Mouse (Mus musculus) forebrain, embryonic 13.5 days (tissue): Measurements from ENCODE around the gene Ankrd13a. TPM values are rescaled to one million over a fixed set of nuclear protein-coding genes. Genes with fewer than 3 reads are reported as not detected.

Source experiments
- ATAC-seq: fragments of 200-750 bp; cut with Nextera tagmentation; 2 replicates; pipeline ENCODE4 v1.8.0; 2017
- H3K27ac ChIP-seq: fragments of 300-500 bp; sonication (generic); 2 replicates; pipeline ENCODE4 v1.5.1; 2015; ENCODE audit warnings: inconsistent platforms, mild to moderate bottlenecking, moderate library complexity
- H3K27me3 ChIP-seq: fragments of 300-500 bp; sonication (generic); 2 replicates; pipeline ENCODE4 v1.6.1; 2015; ENCODE audit warnings: mild to moderate bottlenecking, inconsistent platforms
- H3K36me3 ChIP-seq: fragments of 300-500 bp; sonication (generic); 2 replicates; pipeline ENCODE4 v1.6.1; 2015; ENCODE audit warnings: mild to moderate bottlenecking, inconsistent platforms; ENCODE audit not compliant: poor library complexity, severe bottlenecking
- H3K4me1 ChIP-seq: fragments of 300-500 bp; sonication (generic); 2 replicates; pipeline ENCODE4 v1.6.1; 2015; ENCODE audit warnings: inconsistent platforms
- H3K4me2 ChIP-seq: fragments of 300-500 bp; sonication (generic); 2 replicates; pipeline ENCODE4 v1.6.1; 2015; ENCODE audit warnings: inconsistent platforms, mild to moderate bottlenecking, moderate library complexity
- H3K4me3 ChIP-seq: fragments of 300-500 bp; sonication (generic); 2 replicates; pipeline ENCODE4 v1.5.1; 2015; ENCODE audit warnings: mild to moderate bottlenecking, inconsistent platforms
- H3K9ac ChIP-seq: fragments of 300-500 bp; sonication (generic); 2 replicates; pipeline ENCODE4 v1.6.1; 2015; ENCODE audit warnings: mild to moderate bottlenecking, inconsistent platforms
- H3K9me3 ChIP-seq: fragments of 300-500 bp; sonication (generic); replicated peaks from 2 replicates; pipeline ENCODE4 v1.6.1; 2016; ENCODE audit warnings: inconsistent platforms
- WGBS: fragments of 180-500 bp; shearing (Covaris S2); methylation state at CpG from one replicate; pipeline ENCODE4 v1.1.7; 2015; 5-methylcytosine and 5-hydroxymethylcytosine counted together
- polyA plus RNA-seq: library from polyadenylated mRNA; unstranded; fragments of >200 nt; fragmentation: Nextera tagmentation; extraction: Ambion mirVana; gene quantifications from 2 replicates; pipeline ENCODE4 v1.2.1, GENCODE M21; 2015

Gene Ankrd13a
- polyA plus RNA-seq, 1 experiment from 2014 or later: 30.0 TPM

DNA sequence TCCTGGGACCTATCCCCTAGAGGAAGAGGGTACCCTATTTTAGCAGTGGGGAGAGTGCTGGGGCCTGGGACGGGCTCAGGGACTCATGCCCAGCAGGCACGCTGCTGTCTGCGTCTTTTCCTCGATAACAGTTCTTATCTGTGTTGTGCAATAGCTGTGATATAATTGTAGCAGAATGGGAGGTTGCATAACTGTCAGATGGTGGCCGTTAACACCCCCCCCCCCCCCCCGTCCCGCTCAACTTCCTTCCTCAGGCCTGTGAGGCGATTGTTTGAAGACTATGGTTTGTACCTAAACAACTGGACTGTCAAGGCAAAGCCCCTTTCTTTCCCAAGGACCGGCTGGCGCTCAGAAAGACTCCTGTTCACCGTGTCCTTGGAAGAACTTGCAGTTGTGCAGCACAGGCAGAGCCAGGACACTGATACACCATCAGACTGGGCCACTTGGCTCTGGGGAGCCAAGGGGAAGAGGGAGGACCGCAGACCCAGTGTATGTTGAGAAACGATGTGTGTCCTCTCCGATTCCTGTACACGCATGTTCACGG is 10.2 kb downstream of the Ankrd13a start:
- Histone ChIP-seq H3K9me3 (no peaks in the 10 kb centered on the region), H3K4me2 (no peak overlapping the region), H3K27me3 (no peaks in the 10 kb centered on the region), H3K4me3 (no peak overlapping the region), H3K27ac (peak overlapping the region; percentile 19; the same call in 1 of the 2 replicates), H3K4me1 (peaks cover 5% of the 10 kb centered on the region; the same call in 1 of the 2 replicates), H3K9ac (no peak overlapping the region), H3K36me3 (peaks cover 40% of the 10 kb centered on the region)
- 84% methylated on average over 16 of the region's 16 CpGs for WGBS
- ATAC-seq: no peak

DNA sequence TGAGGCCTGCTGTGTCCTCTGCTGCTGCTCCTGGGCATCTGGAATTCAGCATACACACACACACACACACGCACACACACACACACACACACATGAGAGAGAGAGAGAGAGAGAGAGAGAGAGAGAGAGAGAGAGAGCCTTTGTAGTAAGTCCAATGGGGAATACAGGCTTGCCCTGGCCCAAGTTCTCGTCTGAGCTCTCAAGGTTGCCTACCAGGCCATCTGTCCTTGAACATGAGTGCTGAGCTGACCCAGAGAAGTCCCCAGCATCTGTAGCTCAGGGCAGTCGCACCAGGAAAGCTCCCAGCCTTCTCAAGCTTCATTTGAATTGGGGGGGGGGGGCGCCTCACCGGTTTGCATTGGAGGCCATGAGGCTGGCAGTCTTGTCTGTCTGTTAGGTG is 10.7 kb downstream of the Ankrd13a start:
- Histone ChIP-seq H3K4me1 (peaks cover 5% of the 10 kb centered on the region; the same call in 1 of the 2 replicates), H3K36me3 (peaks cover 41% of the 10 kb centered on the region), H3K27ac (peak overlapping the region; percentile 19; the same call in 1 of the 2 replicates), H3K27me3 (no peaks in the 10 kb centered on the region), H3K4me3 (no peak overlapping the region), H3K9me3 (no peaks in the 10 kb centered on the region), H3K9ac (no peak overlapping the region), H3K4me2 (no peak overlapping the region)
- no peak for ATAC-seq
- WGBS: 83% methylated on average over 4 of the region's 5 CpGs

DNA sequence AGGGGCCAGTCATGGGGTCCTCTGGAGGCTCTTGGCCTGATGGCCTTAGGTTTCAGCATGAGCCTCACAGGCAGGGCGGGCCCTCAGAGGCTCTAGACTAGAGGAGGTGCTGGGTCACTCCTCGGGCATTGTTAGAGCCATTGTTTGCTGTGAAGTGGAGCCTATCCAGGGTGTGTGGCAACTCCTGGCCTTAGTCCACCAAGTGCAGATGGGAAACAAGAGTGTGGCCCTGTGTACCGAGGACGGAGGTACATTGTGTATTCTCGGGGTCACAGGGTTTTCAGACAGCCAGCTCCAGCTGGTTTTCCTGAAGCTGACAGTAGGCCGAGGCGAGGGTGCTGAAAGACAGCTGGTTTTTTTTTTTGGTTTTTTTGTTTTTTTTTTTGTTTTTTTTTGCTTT is 18.8 kb downstream of the Ankrd13a start:
- Histone ChIP-seq H3K9ac (no peak overlapping the region), H3K27ac (no peak overlapping the region; the same call in 1 of the 2 replicates), H3K36me3 (peaks cover 72% of the 10 kb centered on the region), H3K4me2 (no peak overlapping the region), H3K9me3 (no peaks in the 10 kb centered on the region), H3K4me1 (peaks cover 25% of the 10 kb centered on the region), H3K27me3 (no peaks in the 10 kb centered on the region), H3K4me3 (no peak overlapping the region)
- WGBS: 77% methylated on average over 7 of the region's 7 CpGs
- no peak for ATAC-seq

DNA sequence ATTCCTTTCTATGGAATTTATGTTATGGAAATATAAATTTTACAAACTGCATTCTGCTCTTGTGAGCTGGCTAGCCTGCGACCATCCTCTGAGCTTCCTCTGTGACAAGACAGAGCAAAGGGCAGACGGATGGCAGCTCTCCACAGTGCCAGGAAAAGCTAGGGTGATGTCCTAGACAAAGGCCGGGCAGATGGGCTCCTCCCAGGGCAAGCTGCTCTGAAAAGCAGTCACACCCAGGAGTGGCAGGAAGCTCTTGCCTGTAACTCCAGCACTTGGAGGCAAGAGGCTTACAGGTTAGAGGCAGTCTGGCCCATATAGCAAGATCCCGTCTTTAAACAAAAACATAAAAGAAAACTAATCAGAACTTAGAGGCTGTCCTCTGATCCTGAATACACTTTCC is 20.1 kb downstream of the Ankrd13a start:
- peaks cover 72% of the 10 kb centered on the region for H3K36me3 ChIP-seq

DNA sequence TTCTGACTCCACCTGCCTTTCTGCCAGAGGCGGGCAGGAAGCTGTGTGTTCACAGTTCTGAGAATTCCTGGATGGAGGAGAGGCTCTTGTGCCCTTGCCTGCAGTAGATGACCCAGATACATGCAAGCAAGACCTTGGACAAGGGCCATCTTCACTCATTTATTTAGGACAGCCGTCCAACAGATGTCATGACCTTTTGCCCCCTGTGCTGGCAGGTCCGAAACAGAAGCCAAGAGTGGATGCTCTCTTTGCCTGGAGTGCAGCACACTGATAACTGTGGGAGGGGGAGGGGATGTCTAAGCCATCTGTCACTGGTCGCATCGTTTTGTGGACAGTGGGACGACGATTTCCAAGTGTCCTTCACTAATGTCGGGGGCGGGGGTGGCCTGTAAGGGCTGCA is 20.8 kb downstream of the Ankrd13a start:
- Histone ChIP-seq H3K36me3 (peaks cover 74% of the 10 kb centered on the region), H3K9ac (no peak overlapping the region), H3K9me3 (no peaks in the 10 kb centered on the region), H3K27me3 (no peaks in the 10 kb centered on the region), H3K4me2 (no peak overlapping the region), H3K27ac (no peak overlapping the region), H3K4me1 (peaks cover 25% of the 10 kb centered on the region), H3K4me3 (no peak overlapping the region)
- 69% methylated on average over 9 of the region's 9 CpGs for WGBS
- no peak for ATAC-seq

More for the DNA sequence above, 20.1 kb downstream of the Ankrd13a start:
- H3K4me1 ChIP-seq: peaks cover 25% of the 10 kb centered on the region
- H3K9ac ChIP-seq: no peak overlapping the region
- H3K4me3 ChIP-seq: no peak overlapping the region
- H3K27ac ChIP-seq: no peak overlapping the region
- no peak for ATAC-seq
- H3K4me2 ChIP-seq: no peak overlapping the region
- 73% methylated on average over 4 of the region's 4 CpGs for WGBS
- no peaks in the 10 kb centered on the region for H3K27me3 ChIP-seq
- H3K9me3 ChIP-seq: no peaks in the 10 kb centered on the region

DNA sequence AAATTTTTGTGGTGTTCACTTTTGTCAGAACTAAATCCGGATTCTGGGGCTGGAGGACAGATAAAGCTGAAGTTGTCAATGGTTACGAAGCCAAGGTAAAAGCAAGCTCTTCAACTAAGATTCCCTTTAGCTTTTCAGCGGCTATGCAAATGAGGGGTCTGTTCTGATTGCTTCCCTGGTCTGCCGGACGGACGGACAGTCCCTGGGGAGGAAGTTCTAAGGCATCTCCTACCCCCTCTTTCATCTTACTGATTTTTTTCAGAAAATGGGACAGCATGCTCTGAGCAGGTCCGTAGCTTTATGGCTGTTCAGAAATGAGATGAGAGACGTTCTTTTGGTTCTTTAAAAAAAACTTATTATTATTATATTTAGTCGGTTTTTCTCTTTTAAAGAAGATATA is 21.2 kb downstream of the Ankrd13a start:
- Histone ChIP-seq H3K9me3 (no peaks in the 10 kb centered on the region), H3K4me3 (no peak overlapping the region), H3K27me3 (no peaks in the 10 kb centered on the region), H3K4me2 (no peak overlapping the region), H3K4me1 (peaks cover 25% of the 10 kb centered on the region), H3K9ac (no peak overlapping the region), H3K27ac (no peak overlapping the region), H3K36me3 (peaks cover 74% of the 10 kb centered on the region)
- 64% methylated on average over 9 of the region's 9 CpGs for WGBS
- no peak for ATAC-seq

DNA sequence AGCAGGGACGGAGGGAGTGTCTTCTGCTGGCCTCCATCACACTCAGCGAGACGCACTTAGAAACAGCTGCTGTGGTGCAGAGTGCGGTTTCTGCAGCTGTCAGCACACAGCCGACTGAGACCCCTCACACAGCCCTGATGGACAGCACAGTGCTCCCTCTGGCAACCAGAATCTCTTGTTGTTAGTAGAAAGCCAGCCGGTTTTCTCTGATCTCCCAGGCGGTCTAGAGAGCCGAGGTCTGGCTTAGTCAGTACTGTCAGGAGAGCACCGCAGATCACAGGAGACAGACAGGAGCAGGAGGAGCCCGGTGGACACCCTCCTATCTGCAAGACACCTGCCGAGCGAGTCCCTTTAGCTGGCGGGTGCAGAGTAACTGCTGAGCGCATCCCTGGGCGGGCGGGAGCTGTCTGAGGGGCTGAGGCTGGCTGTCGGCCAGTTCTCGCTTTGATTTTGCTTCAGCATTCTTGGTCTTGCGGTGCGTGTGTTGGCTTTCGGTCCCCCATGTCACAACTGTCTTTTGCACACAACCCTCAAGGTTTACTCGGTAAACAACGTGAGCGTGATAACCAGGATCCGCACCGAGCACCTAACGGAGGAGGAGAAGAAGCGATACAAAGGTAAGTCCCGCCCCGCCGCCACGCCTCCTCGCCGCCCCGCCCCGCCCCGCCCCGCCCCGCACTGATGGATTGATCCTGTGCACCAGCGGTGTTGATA is 22.0 kb downstream of the Ankrd13a start:
- H3K4me3 ChIP-seq: peak overlapping the region; percentile 42
- no peaks in the 10 kb centered on the region for H3K9me3 ChIP-seq
- H3K27me3 ChIP-seq: no peaks in the 10 kb centered on the region
- H3K27ac ChIP-seq: peak overlapping the region; percentile 87
- H3K4me2 ChIP-seq: peak overlapping the region; percentile 76
- peaks cover 74% of the 10 kb centered on the region for H3K36me3 ChIP-seq
- peak overlapping the region; percentile 69 for H3K9ac ChIP-seq
- peaks cover 30% of the 10 kb centered on the region for H3K4me1 ChIP-seq
- peak; percentile 76 for ATAC-seq
- 3% methylated on average over 40 of the region's 40 CpGs for WGBS

DNA sequence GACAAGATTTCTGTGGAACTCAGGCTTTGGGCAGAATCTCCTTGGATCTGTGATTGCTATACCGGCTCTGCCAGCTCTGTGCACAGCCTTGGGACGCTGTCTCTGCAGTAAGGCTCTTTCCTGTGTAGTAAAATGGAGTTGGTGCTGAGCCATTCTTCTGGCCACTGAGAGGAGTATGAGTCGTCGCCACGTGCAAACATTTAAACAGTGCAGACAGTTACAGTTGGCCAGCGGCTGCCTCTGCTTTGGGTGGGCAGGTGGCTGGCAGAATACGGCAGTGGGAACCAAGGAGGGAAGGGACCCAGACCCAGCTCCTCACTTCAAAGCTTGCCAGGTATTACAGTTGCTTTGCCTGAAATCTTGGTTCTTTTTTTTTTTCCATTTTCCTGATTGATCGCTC is 22.8 kb downstream of the Ankrd13a start:
- H3K36me3 ChIP-seq: peaks cover 74% of the 10 kb centered on the region
- peak overlapping the region; percentile 76 for H3K4me2 ChIP-seq
- 86% methylated on average over 8 of the region's 8 CpGs for WGBS
- no peak for ATAC-seq
- H3K4me3 ChIP-seq: no peak overlapping the region
- H3K9ac ChIP-seq: no peak overlapping the region
- H3K4me1 ChIP-seq: peaks cover 30% of the 10 kb centered on the region
- no peak overlapping the region for H3K27ac ChIP-seq
- H3K9me3 ChIP-seq: no peaks in the 10 kb centered on the region
- H3K27me3 ChIP-seq: no peaks in the 10 kb centered on the region

DNA sequence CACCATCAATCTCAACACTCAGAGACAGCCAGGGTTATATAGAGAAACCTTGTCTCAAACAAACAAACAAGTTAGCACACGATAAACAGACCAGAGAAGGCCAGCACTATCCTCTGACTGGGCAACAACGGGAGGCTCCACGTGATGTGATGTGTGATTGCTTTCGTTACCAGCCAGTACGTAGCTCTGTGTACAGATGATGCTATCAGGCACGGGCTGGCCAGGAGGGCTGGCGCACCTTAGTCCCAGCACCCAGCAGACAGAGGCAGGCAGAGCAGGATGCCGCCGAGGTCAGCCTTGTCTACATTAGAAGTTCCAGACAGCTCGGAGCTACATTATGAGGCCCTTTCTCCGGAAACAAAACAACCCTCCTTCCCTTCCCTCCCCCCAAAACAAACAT is 25.4 kb downstream of the Ankrd13a start:
- ATAC-seq: no peak
- Histone ChIP-seq H3K4me2 (no peak overlapping the region), H3K27ac (no peak overlapping the region), H3K27me3 (no peaks in the 10 kb centered on the region), H3K36me3 (peaks cover 77% of the 10 kb centered on the region), H3K9me3 (no peaks in the 10 kb centered on the region), H3K4me1 (peaks cover 25% of the 10 kb centered on the region), H3K9ac (no peak overlapping the region), H3K4me3 (no peak overlapping the region)
- WGBS: 88% methylated on average over 11 of the region's 11 CpGs

DNA sequence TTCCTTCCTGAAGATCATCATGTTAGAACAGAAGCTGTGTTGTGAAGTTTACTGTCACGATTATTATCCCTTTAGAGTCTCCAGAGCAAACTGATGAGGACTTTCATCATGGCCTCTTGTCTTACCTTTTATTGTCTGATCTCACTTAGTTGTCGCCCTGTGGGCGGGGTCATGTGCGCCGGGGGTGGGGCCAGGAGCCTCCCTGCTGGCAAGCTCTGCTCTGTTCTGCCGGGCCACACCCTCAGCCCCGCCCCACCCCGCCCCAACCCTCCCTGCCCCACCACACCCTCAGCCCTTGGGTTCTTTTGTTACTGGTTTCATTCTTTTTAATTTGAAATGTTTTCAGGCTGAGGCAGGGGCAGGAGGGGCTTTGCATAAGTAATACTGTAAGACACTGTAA is 26.6 kb downstream of the Ankrd13a start:
- peaks cover 84% of the 10 kb centered on the region for H3K36me3 ChIP-seq
- H3K9ac ChIP-seq: no peak overlapping the region
- 17% methylated on average over 8 of the region's 8 CpGs for WGBS
- H3K27ac ChIP-seq: no peak overlapping the region
- peaks cover 14% of the 10 kb centered on the region for H3K4me1 ChIP-seq
- H3K27me3 ChIP-seq: no peaks in the 10 kb centered on the region
- no peaks in the 10 kb centered on the region for H3K9me3 ChIP-seq
- no peak for ATAC-seq
- H3K4me3 ChIP-seq: no peak overlapping the region
- no peak overlapping the region for H3K4me2 ChIP-seq

DNA sequence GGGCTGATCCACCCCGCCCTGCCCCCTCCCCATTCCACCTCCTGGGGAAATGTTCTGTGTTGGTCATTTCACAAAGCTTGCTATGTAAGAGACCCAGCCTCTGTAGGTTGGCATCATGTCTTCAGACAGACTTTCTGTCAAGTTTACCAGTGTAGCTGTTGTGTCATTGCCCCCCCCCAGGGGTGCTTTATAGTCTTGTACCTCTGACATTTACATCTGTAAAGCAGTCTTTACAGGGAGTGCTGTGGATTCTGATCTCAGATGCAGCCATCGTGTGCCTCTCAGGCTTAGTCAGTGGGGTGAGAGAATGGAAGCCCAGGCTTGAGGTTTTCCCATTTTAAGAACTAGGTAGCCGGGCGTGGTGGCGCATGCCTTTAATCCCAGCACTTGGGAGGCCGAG is 27.4 kb downstream of the Ankrd13a start:
- H3K9me3 ChIP-seq: no peaks in the 10 kb centered on the region
- no peak overlapping the region for H3K27ac ChIP-seq
- WGBS: 87% methylated on average over 6 of the region's 6 CpGs
- H3K36me3 ChIP-seq: peaks cover 92% of the 10 kb centered on the region
- no peaks in the 10 kb centered on the region for H3K27me3 ChIP-seq
- no peak overlapping the region for H3K9ac ChIP-seq
- H3K4me1 ChIP-seq: 0 out of 2 replicates have a peak, but pooled peaks cover 8% of the 10 kb centered on the region
- no peak for ATAC-seq
- no peak overlapping the region for H3K4me2 ChIP-seq
- H3K4me3 ChIP-seq: no peak overlapping the region

DNA sequence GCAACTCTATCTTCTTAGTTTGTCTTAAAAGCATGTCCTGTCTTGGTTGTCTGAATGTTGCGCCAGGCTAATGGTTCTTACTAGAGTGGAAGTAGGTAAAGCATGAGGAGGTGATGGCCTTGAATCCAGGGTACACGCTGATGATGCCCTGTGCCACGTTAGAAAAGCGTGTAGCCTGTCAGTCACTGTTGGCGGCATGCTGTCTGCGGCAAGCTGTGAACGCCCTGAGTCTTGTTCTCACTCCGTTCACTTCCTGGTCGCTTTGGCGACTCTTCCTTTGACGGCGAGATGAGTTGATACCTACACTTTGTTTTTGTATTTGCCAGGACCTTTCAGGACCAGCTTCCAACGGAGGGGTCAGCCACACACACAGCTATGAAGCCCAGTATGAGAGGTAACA is 28.8 kb downstream of the Ankrd13a start:
- Histone ChIP-seq H3K36me3 (peaks cover 97% of the 10 kb centered on the region), H3K9me3 (no peaks in the 10 kb centered on the region), H3K4me3 (no peak overlapping the region), H3K27ac (no peak overlapping the region), H3K4me1 (0 out of 2 replicates have a peak, but pooled peaks cover 12% of the 10 kb centered on the region), H3K4me2 (no peak overlapping the region), H3K27me3 (no peaks in the 10 kb centered on the region), H3K9ac (no peak overlapping the region)
- 91% methylated on average over 13 of the region's 13 CpGs for WGBS
- ATAC-seq: no peak
